Mouse (Mus musculus): ENCODE results near the gene Kcnb1. TPM values are rescaled to one million over a fixed set of nuclear protein-coding genes. Genes with fewer than 3 reads are reported as not detected.

Gene Kcnb1
- polyA plus RNA-seq, 1 experiment = 2.1 TPM

GRCm38 (mm10) chr2:167220736-167221135 lies 30.8 kb upstream of the Kcnb1 start:
- no peaks in the 10 kb centered on the region for H3K27me3 ChIP-seq (ENCODE audit: control insufficient read depth, insufficient read depth, low read length)
- no peak overlapping the region for H3K27ac ChIP-seq (ENCODE audit: control insufficient read depth, insufficient read depth, low read length)
- no peak for DNase-seq
- no peaks in the 10 kb centered on the region for H3K36me3 ChIP-seq (ENCODE audit: control insufficient read depth, insufficient read depth, low read length)
- WGBS = 89% methylated on average over 5 of the region's 5 CpGs
- TF ChIP-seq CTCF (IDR thresholded peaks at IDR 0.05; ENCODE audit: borderline replicate concordance, control insufficient read depth, extremely low read depth, insufficient read depth, low read length, poor library complexity) = no peak
- TF ChIP-seq POLR2A (IDR thresholded peaks at IDR 0.05; ENCODE audit: control insufficient read depth, extremely low read depth, insufficient read depth, low read length, poor library complexity) = no peak
- no peaks in the 10 kb centered on the region for H3K4me1 ChIP-seq (replicated peaks; ENCODE audit: control insufficient read depth, insufficient read depth, low read length)
- H3K4me3 ChIP-seq (ENCODE audit: control insufficient read depth, insufficient read depth, low read length) = no peak overlapping the region

GRCm38 (mm10) chr2:167219154-167219775 lies 29.3 kb upstream of the Kcnb1 start:
- Histone ChIP-seq H3K36me3 (ENCODE audit: control insufficient read depth, insufficient read depth, low read length) (no peaks in the 10 kb centered on the region), H3K27ac (ENCODE audit: control insufficient read depth, insufficient read depth, low read length) (no peak overlapping the region), H3K4me3 (ENCODE audit: control insufficient read depth, insufficient read depth, low read length) (no peak overlapping the region), H3K27me3 (ENCODE audit: control insufficient read depth, insufficient read depth, low read length) (no peaks in the 10 kb centered on the region), H3K4me1 (replicated peaks; ENCODE audit: control insufficient read depth, insufficient read depth, low read length) (no peaks in the 10 kb centered on the region)
- DNase-seq = peak; percentile 71
- no peak for TF ChIP-seq CTCF (IDR thresholded peaks at IDR 0.05; ENCODE audit: borderline replicate concordance, control insufficient read depth, extremely low read depth, insufficient read depth, low read length, poor library complexity)
- TF ChIP-seq POLR2A (IDR thresholded peaks at IDR 0.05; ENCODE audit: control insufficient read depth, extremely low read depth, insufficient read depth, low read length, poor library complexity) = no peak
- 39% methylated on average over 8 of the region's 8 CpGs for WGBS

GRCm38 (mm10) chr2:167213666-167214065 lies 23.7 kb upstream of the Kcnb1 start:
- Histone ChIP-seq H3K27me3 (ENCODE audit: control insufficient read depth, insufficient read depth, low read length) (no peaks in the 10 kb centered on the region), H3K27ac (ENCODE audit: control insufficient read depth, insufficient read depth, low read length) (no peak overlapping the region), H3K36me3 (ENCODE audit: control insufficient read depth, insufficient read depth, low read length) (no peaks in the 10 kb centered on the region), H3K4me3 (ENCODE audit: control insufficient read depth, insufficient read depth, low read length) (no peak overlapping the region), H3K4me1 (replicated peaks; ENCODE audit: control insufficient read depth, insufficient read depth, low read length) (no peaks in the 10 kb centered on the region)
- no peak for DNase-seq
- TF ChIP-seq POLR2A (IDR thresholded peaks at IDR 0.05; ENCODE audit: control insufficient read depth, extremely low read depth, insufficient read depth, low read length, poor library complexity) = no peak
- no peak for TF ChIP-seq CTCF (IDR thresholded peaks at IDR 0.05; ENCODE audit: borderline replicate concordance, control insufficient read depth, extremely low read depth, insufficient read depth, low read length, poor library complexity)
- WGBS = 97% methylated on average over 12 of the region's 12 CpGs

GRCm38 (mm10) chr2:167213076-167213475 lies 23.1 kb upstream of the Kcnb1 start:
- Histone ChIP-seq H3K4me1 (replicated peaks; ENCODE audit: control insufficient read depth, insufficient read depth, low read length) (no peaks in the 10 kb centered on the region), H3K4me3 (ENCODE audit: control insufficient read depth, insufficient read depth, low read length) (no peak overlapping the region), H3K27me3 (ENCODE audit: control insufficient read depth, insufficient read depth, low read length) (no peaks in the 10 kb centered on the region), H3K36me3 (ENCODE audit: control insufficient read depth, insufficient read depth, low read length) (no peaks in the 10 kb centered on the region), H3K27ac (ENCODE audit: control insufficient read depth, insufficient read depth, low read length) (no peak overlapping the region)
- peak; percentile 13 for DNase-seq
- WGBS = 87% methylated on average over 3 of the region's 3 CpGs
- TF ChIP-seq CTCF (IDR thresholded peaks at IDR 0.05; ENCODE audit: borderline replicate concordance, control insufficient read depth, extremely low read depth, insufficient read depth, low read length, poor library complexity) (no peak), POLR2A (IDR thresholded peaks at IDR 0.05; ENCODE audit: control insufficient read depth, extremely low read depth, insufficient read depth, low read length, poor library complexity) (no peak)

- no peak for DNase-seq
- H3K4me1 ChIP-seq (replicated peaks; ENCODE audit: control insufficient read depth, insufficient read depth, low read length) = no peaks in the 10 kb centered on the region
- H3K36me3 ChIP-seq (ENCODE audit: control insufficient read depth, insufficient read depth, low read length) = no peaks in the 10 kb centered on the region
- WGBS = 93% methylated on average over 6 of the region's 6 CpGs
- H3K4me3 ChIP-seq (ENCODE audit: control insufficient read depth, insufficient read depth, low read length) = no peak overlapping the region
- no peak for TF ChIP-seq CTCF (IDR thresholded peaks at IDR 0.05; ENCODE audit: borderline replicate concordance, control insufficient read depth, extremely low read depth, insufficient read depth, low read length, poor library complexity)
- TF ChIP-seq POLR2A (IDR thresholded peaks at IDR 0.05; ENCODE audit: control insufficient read depth, extremely low read depth, insufficient read depth, low read length, poor library complexity) = no peak
- H3K27ac ChIP-seq (ENCODE audit: control insufficient read depth, insufficient read depth, low read length) = no peak overlapping the region
- H3K27me3 ChIP-seq (ENCODE audit: control insufficient read depth, insufficient read depth, low read length) = no peaks in the 10 kb centered on the region
Measured at GRCm38 (mm10) chr2:167212551-167212950, 22.6 kb upstream of the Kcnb1 start.

- DNase-seq = no peak
- Histone ChIP-seq H3K4me3 (ENCODE audit: control insufficient read depth, insufficient read depth, low read length) (no peak overlapping the region), H3K27ac (ENCODE audit: control insufficient read depth, insufficient read depth, low read length) (no peak overlapping the region), H3K36me3 (ENCODE audit: control insufficient read depth, insufficient read depth, low read length) (no peaks in the 10 kb centered on the region), H3K27me3 (ENCODE audit: control insufficient read depth, insufficient read depth, low read length) (no peaks in the 10 kb centered on the region), H3K4me1 (replicated peaks; ENCODE audit: control insufficient read depth, insufficient read depth, low read length) (no peaks in the 10 kb centered on the region)
- WGBS = 94% methylated on average over 3 of the region's 3 CpGs
- TF ChIP-seq CTCF (IDR thresholded peaks at IDR 0.05; ENCODE audit: borderline replicate concordance, control insufficient read depth, extremely low read depth, insufficient read depth, low read length, poor library complexity) = no peak
- no peak for TF ChIP-seq POLR2A (IDR thresholded peaks at IDR 0.05; ENCODE audit: control insufficient read depth, extremely low read depth, insufficient read depth, low read length, poor library complexity)
Measured at GRCm38 (mm10) chr2:167212089-167212488, 22.1 kb upstream of the Kcnb1 start.

- TF ChIP-seq POLR2A (IDR thresholded peaks at IDR 0.05; ENCODE audit: control insufficient read depth, extremely low read depth, insufficient read depth, low read length, poor library complexity) (no peak), CTCF (IDR thresholded peaks at IDR 0.05; ENCODE audit: borderline replicate concordance, control insufficient read depth, extremely low read depth, insufficient read depth, low read length, poor library complexity) (no peak)
- H3K27ac ChIP-seq (ENCODE audit: control insufficient read depth, insufficient read depth, low read length) = no peak overlapping the region
Measured at GRCm38 (mm10) chr2:167209900-167210299, 19.9 kb upstream of the Kcnb1 start.

More at GRCm38 (mm10) chr2:167209900-167210299, 19.9 kb upstream of the Kcnb1 start:
- no peaks in the 10 kb centered on the region for H3K27me3 ChIP-seq (ENCODE audit: control insufficient read depth, insufficient read depth, low read length)
- WGBS = 68% methylated on average over 9 of the region's 9 CpGs
- no peaks in the 10 kb centered on the region for H3K36me3 ChIP-seq (ENCODE audit: control insufficient read depth, insufficient read depth, low read length)
- DNase-seq = no peak
- no peaks in the 10 kb centered on the region for H3K4me1 ChIP-seq (replicated peaks; ENCODE audit: control insufficient read depth, insufficient read depth, low read length)
- no peak overlapping the region for H3K4me3 ChIP-seq (ENCODE audit: control insufficient read depth, insufficient read depth, low read length)
